Mouse (Mus musculus) erythroid progenitor cell, adult 5-6 weeks (primary cell): Measurements from ENCODE around the gene Susd2. TPM values are rescaled to one million over a fixed set of nuclear protein-coding genes. Genes with fewer than 3 reads are reported as not detected.

Experiments used
- total RNA-seq, 2 experiments: library from RNA; stranded (forward) in 1 of 2; stranded (reverse) in 1 of 2; fragments of 150-400 nt in 1 of 2; fragments of 186-747, 209-891 nt in 1 of 2; gene quantifications; 2 replicates each; pipeline versions ENCODE4 v1.2.3 to v1.2.4; 2015 to 2017; ENCODE audit warnings: low replicate concordance in 2 of 2

Susd2 gene
- total RNA-seq, 2 experiments from 2014 or later, result 2.3 to 3.4 TPM

Other genes starting within 250 kb of the Susd2 start
- gene Upb1, start 242.9 kb downstream of the Susd2 start, total RNA-seq (2015; ENCODE audit: low replicate concordance), result 10.1 TPM in 1 of 2 replicates, not detected in the other
- not detected in 2 replicates for gene Upb1, start 242.9 kb downstream of the Susd2 start, total RNA-seq (2017; ENCODE audit: low replicate concordance)
- gene Snrpd3, start 126.5 kb downstream of the Susd2 start, total RNA-seq (2015; ENCODE audit: low replicate concordance), result 14.3 and 49.7 TPM in 2 replicates
- gene Snrpd3, start 126.5 kb downstream of the Susd2 start, total RNA-seq (2017; ENCODE audit: low replicate concordance), result 16.3 and 42.9 TPM in 2 replicates
- gene Gucd1, start 126.0 kb downstream of the Susd2 start, total RNA-seq (2015; ENCODE audit: low replicate concordance), result 71.7 and 89.7 TPM in 2 replicates
- 90.9 and 159 TPM in 2 replicates for gene Gucd1, start 126.0 kb downstream of the Susd2 start, total RNA-seq (2017; ENCODE audit: low replicate concordance)
- gene Lrrc75b, start 83.7 kb downstream of the Susd2 start, total RNA-seq (2015; ENCODE audit: low replicate concordance), result not detected in 2 replicates
- not detected in 2 replicates for gene Lrrc75b, start 83.7 kb downstream of the Susd2 start, total RNA-seq (2017; ENCODE audit: low replicate concordance)
- not detected in 2 replicates for gene Ggt1, start 82.4 kb downstream of the Susd2 start, total RNA-seq (2015; ENCODE audit: low replicate concordance)
- gene Ggt1, start 82.4 kb downstream of the Susd2 start, total RNA-seq (2017; ENCODE audit: low replicate concordance), result not detected in 2 replicates
- gene Ggt5, start 54.7 kb downstream of the Susd2 start, total RNA-seq (2015; ENCODE audit: low replicate concordance), result 1.1 TPM in 1 of 2 replicates, not detected in the other
- gene Ggt5, start 54.7 kb downstream of the Susd2 start, total RNA-seq (2017; ENCODE audit: low replicate concordance), result 0.39 TPM in 1 of 2 replicates, not detected in the other
- 108 and 136 TPM in 2 replicates for gene Cabin1, start 120.3 kb upstream of the Susd2 start, total RNA-seq (2015; ENCODE audit: low replicate concordance)
- 115 and 143 TPM in 2 replicates for gene Cabin1, start 120.3 kb upstream of the Susd2 start, total RNA-seq (2017; ENCODE audit: low replicate concordance)
- gene Ddt, start 129.4 kb upstream of the Susd2 start, total RNA-seq (2015; ENCODE audit: low replicate concordance), result 33.5 TPM in 1 of 2 replicates, not detected in the other
- not detected in 2 replicates for gene Ddt, start 129.4 kb upstream of the Susd2 start, total RNA-seq (2017; ENCODE audit: low replicate concordance)
- not detected in 2 replicates for gene Gm20441, start 136.9 kb upstream of the Susd2 start, total RNA-seq (2015; ENCODE audit: low replicate concordance)
- not detected in 2 replicates for gene Gm20441, start 136.9 kb upstream of the Susd2 start, total RNA-seq (2017; ENCODE audit: low replicate concordance)
- gene Gstt3, start 137.4 kb upstream of the Susd2 start, total RNA-seq (2015; ENCODE audit: low replicate concordance), result 1.3 TPM in 1 of 2 replicates, not detected in the other
- 0.13 TPM in 1 of 2 replicates, not detected in the other for gene Gstt3, start 137.4 kb upstream of the Susd2 start, total RNA-seq (2017; ENCODE audit: low replicate concordance)
- 25.6 and 29.3 TPM in 2 replicates for gene Gstt1, start 154.6 kb upstream of the Susd2 start, total RNA-seq (2015; ENCODE audit: low replicate concordance)
- gene Gstt1, start 154.6 kb upstream of the Susd2 start, total RNA-seq (2017; ENCODE audit: low replicate concordance), result 18.0 and 25.6 TPM in 2 replicates
- gene Gstt4, start 178.5 kb upstream of the Susd2 start, total RNA-seq (2015; ENCODE audit: low replicate concordance), result not detected in 2 replicates
- gene Gstt4, start 178.5 kb upstream of the Susd2 start, total RNA-seq (2017; ENCODE audit: low replicate concordance), result not detected in 2 replicates
- gene Gstt2, start 193.4 kb upstream of the Susd2 start, total RNA-seq (2015; ENCODE audit: low replicate concordance), result 18.4 and 20.5 TPM in 2 replicates
- 9.8 and 42.0 TPM in 2 replicates for gene Gstt2, start 193.4 kb upstream of the Susd2 start, total RNA-seq (2017; ENCODE audit: low replicate concordance)
- 49.4 and 54.9 TPM in 2 replicates for gene Mif, start 216.2 kb upstream of the Susd2 start, total RNA-seq (2015; ENCODE audit: low replicate concordance)
- gene Mif, start 216.2 kb upstream of the Susd2 start, total RNA-seq (2017; ENCODE audit: low replicate concordance), result 14.8 and 26.6 TPM in 2 replicates
- gene Derl3, start 249.4 kb upstream of the Susd2 start, total RNA-seq (2015; ENCODE audit: low replicate concordance), result not detected in 2 replicates
- gene Derl3, start 249.4 kb upstream of the Susd2 start, total RNA-seq (2017; ENCODE audit: low replicate concordance), result not detected in 2 replicates